Mouse (Mus musculus) left cerebral cortex, postnatal 36 days (tissue): Measurements from ENCODE around the gene Nsg2. TPM values are rescaled to one million over a fixed set of nuclear protein-coding genes. Genes with fewer than 3 reads are reported as not detected.

ENCODE experiments used
- DNase-seq, 2 experiments: peaks; one replicate each; pipeline ENCODE4 v3.0.0; 2021 to 2022; ENCODE audit warnings: low spot score in 2 of 2, mixed read lengths in 1 of 2
- intact Hi-C: fragments of 180-260 bp; cut with DNase I; formaldehyde crosslinking; loops from one replicate; pipeline ENCODE4 v1.15.1; 2025
- total RNA-seq, 2 experiments: library from RNA; stranded (reverse); gene quantifications; 2 replicates each; pipeline ENCODE4 v1.2.3; 2021

Nsg2 gene
- total RNA-seq, 2 experiments from 2014 or later = 603 to 618 TPM

GRCm38 (mm10) chr11:32063775-32064510, 63.7 kb downstream of the Nsg2 start:
- intact Hi-C loops = loop anchor here (5.0 kb wide), 4 partner anchors 47 to 93 kb away; partner anchors contain the start of gene Nsg2
- no peak for DNase-seq

GRCm38 (mm10) chr11:32064511-32064862, 64.2 kb downstream of the Nsg2 start:
- DNase-seq = no peak
- intact Hi-C loops = loop anchor here (5.0 kb wide), 4 partner anchors 47 to 93 kb away; partner anchors contain the start of gene Nsg2

- intact Hi-C loops = no loop called here
- no peak for DNase-seq
Measured at GRCm38 (mm10) chr11:32068736-32069490, 68.7 kb downstream of the Nsg2 start.

- intact Hi-C loops = no loop called here
- DNase-seq = no peak
Measured at GRCm38 (mm10) chr11:32075163-32075562, 74.9 kb downstream of the Nsg2 start.

GRCm38 (mm10) chr11:32083462-32083861, 83.2 kb downstream of the Nsg2 start:
- DNase-seq = peak; percentile 50 to 69

GRCm38 (mm10) chr11:32086525-32086924, 86.3 kb downstream of the Nsg2 start:
- DNase-seq = no peak
- intact Hi-C loops = loop anchor here (5.0 kb wide), 1 partner anchor 76 kb away; no protein-coding TSS in a partner anchor

More at GRCm38 (mm10) chr11:32083462-32083861, 83.2 kb downstream of the Nsg2 start:
- intact Hi-C loops = no loop called here

GRCm38 (mm10) chr11:32087376-32087775, 87.1 kb downstream of the Nsg2 start:
- DNase-seq = peak; percentile 80 to 83
- intact Hi-C loops = loop anchor here (5.0 kb wide), 1 partner anchor 75 kb away; no protein-coding TSS in a partner anchor

- intact Hi-C loops = loop anchor here (5.0 kb wide), 1 partner anchor 74 kb away; no protein-coding TSS in a partner anchor
- no peak for DNase-seq
Measured at GRCm38 (mm10) chr11:32087779-32088442, 87.6 kb downstream of the Nsg2 start.

GRCm38 (mm10) chr11:32095793-32096192, 95.5 kb downstream of the Nsg2 start:
- intact Hi-C loops = no loop called here
- no peak for DNase-seq

- intact Hi-C loops = no loop called here
- DNase-seq = no peak
Measured at GRCm38 (mm10) chr11:32096346-32096745, 96.1 kb downstream of the Nsg2 start.

- intact Hi-C loops = no loop called here
- peak in 1 of 2 experiments; percentile 26 for DNase-seq
Measured at GRCm38 (mm10) chr11:32101059-32101632, 100.9 kb downstream of the Nsg2 start.

GRCm38 (mm10) chr11:32102976-32103375, 102.7 kb downstream of the Nsg2 start:
- DNase-seq = no peak
- intact Hi-C loops = no loop called here

- intact Hi-C loops = no loop called here
- DNase-seq = no peak
Measured at GRCm38 (mm10) chr11:32104406-32105116, 104.3 kb downstream of the Nsg2 start.

GRCm38 (mm10) chr11:32105750-32106646, 105.7 kb downstream of the Nsg2 start:
- DNase-seq = no peak
- intact Hi-C loops = no loop called here

- intact Hi-C loops = no loop called here
- no peak for DNase-seq
Measured at GRCm38 (mm10) chr11:32106647-32106985, 106.4 kb downstream of the Nsg2 start.

GRCm38 (mm10) chr11:32108441-32108840, 108.2 kb downstream of the Nsg2 start:
- DNase-seq = no peak
- intact Hi-C loops = no loop called here
